Mouse (Mus musculus): ENCODE results near the gene C1qtnf5.
"Not testable (repeated sequence)": the region's sequence is repeated elsewhere in the genome, so short reads cannot be mapped to it uniquely, and the experiment has no call there.

The C1qtnf5 gene

GRCm38 (mm10) chr9:44106596-44106995 is 449 bp upstream of the C1qtnf5 start:
- in situ Hi-C loops (cut with MboI), result no loop called here

- in situ Hi-C loops (cut with MboI), result no loop called here
Observed at GRCm38 (mm10) chr9:44107557-44108179, 623 bp downstream of the C1qtnf5 start.

- in situ Hi-C loops (cut with MboI), result no loop called here
Observed at GRCm38 (mm10) chr9:44108269-44109055, 1.4 kb downstream of the C1qtnf5 start.

GRCm38 (mm10) chr9:44109360-44110095 is 2.5 kb downstream of the C1qtnf5 start:
- in situ Hi-C loops (cut with MboI), result no loop called here

GRCm38 (mm10) chr9:44111909-44112308 is 4.9 kb downstream of the C1qtnf5 start:
- in situ Hi-C loops (cut with MboI), result not testable (repeated sequence)

- in situ Hi-C loops (cut with MboI), result no loop called here
Observed at GRCm38 (mm10) chr9:44113105-44113789, 6.2 kb downstream of the C1qtnf5 start, which contains the start of the genes Gm49380 and Rnf26. Gene Gm49380, minus strand, starts transcription at chr9:44113500. Gene Rnf26, minus strand, starts transcription at chr9:44113517.

GRCm38 (mm10) chr9:44114453-44114852 is 7.4 kb downstream of the C1qtnf5 start:
- in situ Hi-C loops (cut with MboI), result no loop called here

GRCm38 (mm10) chr9:44115599-44115998 is 8.6 kb downstream of the C1qtnf5 start:
- in situ Hi-C loops (cut with MboI), result no loop called here

GRCm38 (mm10) chr9:44116182-44116581 is 9.1 kb downstream of the C1qtnf5 start:
- in situ Hi-C loops (cut with MboI), result no loop called here

GRCm38 (mm10) chr9:44119011-44119410 is 12.0 kb downstream of the C1qtnf5 start:
- in situ Hi-C loops (cut with MboI), result no loop called here

GRCm38 (mm10) chr9:44119948-44120465 is 13.0 kb downstream of the C1qtnf5 start:
- in situ Hi-C loops (cut with MboI), result no loop called here

- in situ Hi-C loops (cut with MboI), result no loop called here
Observed at GRCm38 (mm10) chr9:44124317-44124716, 17.3 kb downstream of the C1qtnf5 start.

GRCm38 (mm10) chr9:44125026-44125425 is 18.0 kb downstream of the C1qtnf5 start:
- in situ Hi-C loops (cut with MboI), result loop anchor here (5.0 kb wide), 1 partner anchor 147 kb away; no protein-coding TSS in a partner anchor

- in situ Hi-C loops (cut with MboI), result loop anchor here (5.0 kb wide), 1 partner anchor 147 kb away; no protein-coding TSS in a partner anchor
Observed at GRCm38 (mm10) chr9:44125546-44126428, 18.7 kb downstream of the C1qtnf5 start.

- in situ Hi-C loops (cut with MboI), result loop anchor here (5.0 kb wide), 1 partner anchor 146 kb away; no protein-coding TSS in a partner anchor
Observed at GRCm38 (mm10) chr9:44126746-44127145, 19.7 kb downstream of the C1qtnf5 start.

- in situ Hi-C loops (cut with MboI), result loop anchor here (5.0 kb wide), 1 partner anchor 145 kb away; no protein-coding TSS in a partner anchor
Observed at GRCm38 (mm10) chr9:44127351-44127801, 20.3 kb downstream of the C1qtnf5 start.

GRCm38 (mm10) chr9:44129633-44130032 is 22.6 kb downstream of the C1qtnf5 start:
- in situ Hi-C loops (cut with MboI), result loop anchor here (5.0 kb wide), 1 partner anchor 143 kb away; no protein-coding TSS in a partner anchor

GRCm38 (mm10) chr9:44130034-44130433 is 23.0 kb downstream of the C1qtnf5 start:
- in situ Hi-C loops (cut with MboI), result no loop called here

- in situ Hi-C loops (cut with MboI), result no loop called here
Observed at GRCm38 (mm10) chr9:44130581-44131275, 23.7 kb downstream of the C1qtnf5 start.

GRCm38 (mm10) chr9:44131276-44131590 is 24.2 kb downstream of the C1qtnf5 start:
- in situ Hi-C loops (cut with MboI), result no loop called here

Measured in mature B cell (primary cell).